Mouse (Mus musculus): ENCODE data around the gene Agps. TPM values are rescaled to one million over a fixed set of nuclear protein-coding genes. Genes with fewer than 3 reads are reported as not detected.

Agps gene
- polyA plus RNA-seq, 1 experiment from 2014 or later: 32.8 TPM

DNA sequence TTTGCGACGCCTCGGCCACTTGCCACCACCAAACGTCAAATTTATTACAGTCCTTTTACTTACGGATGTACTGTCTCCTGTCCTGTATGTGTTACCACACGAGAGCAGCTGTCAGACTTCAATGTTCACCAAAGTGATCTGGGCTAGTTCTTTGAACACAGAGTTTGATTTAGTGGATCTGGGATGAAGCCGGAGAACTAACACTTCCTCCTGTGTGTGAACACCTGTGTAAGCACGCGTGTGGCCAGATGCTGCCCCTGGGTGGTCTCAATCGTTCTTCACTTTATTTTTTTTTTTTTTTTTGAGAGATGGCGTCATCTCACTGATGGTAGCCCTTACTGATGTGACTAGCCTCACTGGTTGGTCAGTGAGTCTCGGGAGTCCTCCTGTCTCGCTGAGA lies 17.1 kb upstream of the Agps start:
- H3K27me3 ChIP-seq: no peaks in the 10 kb centered on the region
- no peak overlapping the region for H3K4me2 ChIP-seq
- H3K27ac ChIP-seq: no peak overlapping the region
- H3K4me1 ChIP-seq (replicated peaks): no peaks in the 10 kb centered on the region
- H3K9me3 ChIP-seq: no peaks in the 10 kb centered on the region
- no peaks in the 10 kb centered on the region for H3K36me3 ChIP-seq
- WGBS: 85% methylated on average over 13 of the region's 13 CpGs
- H3K4me3 ChIP-seq: no peak overlapping the region
- no peak overlapping the region for H3K9ac ChIP-seq
- no peak for ATAC-seq (ENCODE audit: low FRiP score)

DNA sequence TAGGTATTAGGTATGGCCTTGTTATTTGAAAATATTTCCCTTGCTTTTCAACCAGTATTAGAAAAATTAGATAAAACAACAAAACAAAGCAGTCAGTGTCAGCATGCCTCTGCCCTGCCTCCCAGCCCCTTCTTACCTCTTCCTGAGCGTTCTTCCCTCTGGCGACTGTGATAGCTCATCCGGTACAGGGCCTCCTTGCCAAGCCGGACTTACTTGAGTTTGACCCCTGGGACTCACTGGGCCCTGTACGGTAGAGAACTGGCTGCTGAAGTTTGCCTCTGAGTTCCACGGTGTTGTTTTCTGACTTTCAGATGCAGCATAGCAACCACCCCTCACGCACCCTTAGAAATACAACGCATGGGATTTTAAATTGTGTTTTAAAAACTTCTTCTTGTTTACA lies 16.5 kb upstream of the Agps start:
- no peaks in the 10 kb centered on the region for H3K27me3 ChIP-seq
- WGBS: 78% methylated on average over 8 of the region's 8 CpGs
- no peak overlapping the region for H3K9ac ChIP-seq
- H3K4me3 ChIP-seq: no peak overlapping the region
- no peak for ATAC-seq (ENCODE audit: low FRiP score)
- H3K4me2 ChIP-seq: no peak overlapping the region
- no peaks in the 10 kb centered on the region for H3K36me3 ChIP-seq
- no peaks in the 10 kb centered on the region for H3K9me3 ChIP-seq
- H3K4me1 ChIP-seq (replicated peaks): no peaks in the 10 kb centered on the region
- no peak overlapping the region for H3K27ac ChIP-seq

DNA sequence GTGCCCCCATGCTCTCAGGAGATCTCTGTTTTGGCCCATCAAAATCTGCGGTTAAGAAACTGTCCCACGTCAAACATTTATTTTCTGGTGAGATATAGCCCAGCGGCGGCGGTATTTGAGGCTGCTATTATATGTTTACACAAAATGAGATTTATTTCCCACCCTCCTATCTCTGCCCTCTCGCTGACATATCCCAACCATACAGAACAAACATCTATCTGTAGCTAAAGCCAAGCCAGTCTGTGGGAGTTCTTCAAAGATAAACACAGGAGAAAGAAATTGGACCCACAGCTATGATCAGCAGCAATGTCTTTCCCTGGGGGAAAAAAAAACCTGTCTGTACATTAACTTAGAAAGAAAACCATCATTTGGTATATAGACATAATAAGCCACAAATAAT lies 15.3 kb upstream of the Agps start:
- 82% methylated on average over 6 of the region's 6 CpGs for WGBS
- H3K9ac ChIP-seq: no peak overlapping the region
- no peaks in the 10 kb centered on the region for H3K4me1 ChIP-seq (replicated peaks)
- H3K4me3 ChIP-seq: no peak overlapping the region
- no peak overlapping the region for H3K4me2 ChIP-seq
- no peaks in the 10 kb centered on the region for H3K27me3 ChIP-seq
- H3K9me3 ChIP-seq: no peaks in the 10 kb centered on the region
- ATAC-seq (ENCODE audit: low FRiP score): no peak
- no peaks in the 10 kb centered on the region for H3K36me3 ChIP-seq
- H3K27ac ChIP-seq: no peak overlapping the region

DNA sequence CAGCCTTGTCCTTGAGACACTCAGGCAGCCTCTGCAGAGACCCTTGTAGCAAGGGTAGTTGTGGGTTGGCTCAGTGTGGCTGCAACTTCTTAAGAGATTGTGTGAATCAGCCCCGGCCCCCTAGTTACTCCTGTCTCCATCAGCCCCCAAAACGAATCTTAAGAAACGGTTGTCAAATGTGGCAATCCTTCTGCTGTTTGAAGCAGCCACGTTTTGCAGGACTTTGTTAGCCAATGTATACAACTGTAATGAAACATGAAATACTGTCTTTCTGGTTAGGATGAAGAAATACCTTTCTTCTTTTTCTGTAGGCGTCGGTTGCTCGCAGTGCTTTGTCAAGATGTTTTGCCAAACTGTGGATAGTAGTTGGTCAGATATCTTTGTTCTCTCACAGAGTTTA lies 13.3 kb upstream of the Agps start:
- H3K4me2 ChIP-seq: no peak overlapping the region
- 87% methylated on average over 7 of the region's 7 CpGs for WGBS
- no peak for ATAC-seq (ENCODE audit: low FRiP score)

DNA sequence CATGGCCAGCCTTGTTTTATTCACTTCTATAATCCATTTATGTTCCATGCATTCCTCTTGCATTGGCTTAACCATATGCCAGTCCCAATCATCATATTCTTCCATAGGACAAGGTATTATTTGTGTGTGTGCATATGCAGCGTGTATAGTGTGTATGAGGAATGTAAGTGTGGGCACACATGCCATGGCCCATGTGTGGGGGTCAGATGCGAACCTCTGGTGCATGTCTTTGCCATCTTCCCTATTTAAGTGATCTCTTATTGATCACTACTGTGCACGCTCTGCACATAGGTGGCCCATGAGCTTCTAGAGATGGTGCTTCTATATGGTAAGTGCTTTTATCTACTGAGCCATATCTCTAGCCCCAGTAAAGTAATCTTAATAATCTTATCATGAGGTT lies 12.2 kb upstream of the Agps start:
- ATAC-seq (ENCODE audit: low FRiP score): no peak
- H3K4me2 ChIP-seq: no peak overlapping the region
- no peak overlapping the region for H3K9ac ChIP-seq
- H3K27ac ChIP-seq: no peak overlapping the region
- H3K27me3 ChIP-seq: no peaks in the 10 kb centered on the region
- H3K9me3 ChIP-seq: no peaks in the 10 kb centered on the region
- H3K4me1 ChIP-seq (replicated peaks): no peaks in the 10 kb centered on the region
- H3K36me3 ChIP-seq: no peaks in the 10 kb centered on the region
- WGBS: 94% methylated on average over 3 of the region's 3 CpGs
- no peak overlapping the region for H3K4me3 ChIP-seq

More for the DNA sequence above, 13.3 kb upstream of the Agps start:
- H3K36me3 ChIP-seq: no peaks in the 10 kb centered on the region
- no peaks in the 10 kb centered on the region for H3K9me3 ChIP-seq
- H3K27ac ChIP-seq: no peak overlapping the region
- H3K4me3 ChIP-seq: no peak overlapping the region
- H3K9ac ChIP-seq: no peak overlapping the region
- no peaks in the 10 kb centered on the region for H3K4me1 ChIP-seq (replicated peaks)
- no peaks in the 10 kb centered on the region for H3K27me3 ChIP-seq

DNA sequence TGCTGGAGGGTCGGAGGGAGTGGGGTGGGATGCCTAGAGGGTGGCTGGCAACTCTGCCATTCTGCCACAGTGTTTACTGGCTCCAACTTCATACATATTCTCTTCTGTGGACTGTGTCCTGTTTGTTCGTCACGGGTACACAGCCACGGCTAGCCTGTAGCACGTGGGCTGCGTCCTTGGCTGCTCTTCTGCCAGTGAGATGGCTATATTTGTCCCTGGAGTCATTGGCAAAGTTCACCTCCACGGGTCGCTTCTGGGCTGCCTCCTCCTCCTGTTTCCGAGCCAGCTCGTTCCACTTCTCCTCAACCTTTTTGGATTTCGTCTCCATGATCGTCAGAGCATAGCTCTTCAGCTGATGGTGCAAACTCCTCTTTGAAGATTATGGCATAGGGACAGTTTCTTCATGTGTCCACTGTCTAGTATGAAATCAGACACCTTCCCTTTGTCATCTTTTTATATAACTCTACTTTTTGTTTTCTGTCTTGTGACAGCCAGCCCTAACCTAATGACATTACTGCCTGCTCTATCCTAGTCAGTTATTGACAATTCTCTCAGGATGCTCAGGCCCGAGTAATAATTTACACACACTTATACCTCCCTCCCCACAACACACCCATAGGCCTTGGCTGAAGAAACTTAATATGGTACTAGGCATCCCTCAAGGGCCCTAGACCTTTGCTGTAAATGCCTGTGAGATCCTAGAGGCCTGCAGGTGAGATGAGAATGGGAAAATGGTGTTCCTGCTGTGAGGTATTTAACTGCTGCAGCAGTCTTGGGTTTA lies 9.8 kb upstream of the Agps start:
- H3K4me2 ChIP-seq: no peak overlapping the region
- H3K4me3 ChIP-seq: no peak overlapping the region
- no peak for ATAC-seq (ENCODE audit: low FRiP score)
- no peaks in the 10 kb centered on the region for H3K4me1 ChIP-seq (replicated peaks)
- H3K9ac ChIP-seq: no peak overlapping the region
- 92% methylated on average over 13 of the region's 13 CpGs for WGBS
- H3K27ac ChIP-seq: no peak overlapping the region
- no peaks in the 10 kb centered on the region for H3K9me3 ChIP-seq
- H3K36me3 ChIP-seq: no peaks in the 10 kb centered on the region
- no peaks in the 10 kb centered on the region for H3K27me3 ChIP-seq

DNA sequence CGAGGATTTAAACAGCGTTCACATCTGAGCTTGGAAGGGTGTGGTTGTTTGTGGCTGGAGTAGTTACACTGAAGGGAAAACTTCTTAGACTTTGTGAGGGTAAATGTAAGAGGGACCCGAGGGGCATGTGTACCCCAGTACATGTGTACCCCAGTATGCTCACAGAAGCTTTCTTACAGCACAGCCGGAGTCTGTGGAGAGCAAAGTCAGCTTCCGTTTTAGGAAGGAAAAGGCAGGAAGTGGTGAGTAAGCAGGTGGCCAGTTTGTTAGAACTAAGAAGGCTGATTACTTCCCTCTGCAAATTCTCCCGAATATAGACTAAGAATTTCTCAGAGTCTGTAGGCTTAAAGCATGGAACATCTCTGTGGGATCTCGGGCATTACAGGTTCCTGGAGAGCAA lies 8.2 kb upstream of the Agps start:
- H3K9me3 ChIP-seq: no peaks in the 10 kb centered on the region
- no peak for ATAC-seq (ENCODE audit: low FRiP score)
- no peaks in the 10 kb centered on the region for H3K4me1 ChIP-seq (replicated peaks)
- H3K27me3 ChIP-seq: no peaks in the 10 kb centered on the region
- H3K4me2 ChIP-seq: no peak overlapping the region
- 53% methylated on average over 7 of the region's 7 CpGs for WGBS
- H3K4me3 ChIP-seq: no peak overlapping the region
- H3K9ac ChIP-seq: no peak overlapping the region
- no peaks in the 10 kb centered on the region for H3K36me3 ChIP-seq
- no peak overlapping the region for H3K27ac ChIP-seq

DNA sequence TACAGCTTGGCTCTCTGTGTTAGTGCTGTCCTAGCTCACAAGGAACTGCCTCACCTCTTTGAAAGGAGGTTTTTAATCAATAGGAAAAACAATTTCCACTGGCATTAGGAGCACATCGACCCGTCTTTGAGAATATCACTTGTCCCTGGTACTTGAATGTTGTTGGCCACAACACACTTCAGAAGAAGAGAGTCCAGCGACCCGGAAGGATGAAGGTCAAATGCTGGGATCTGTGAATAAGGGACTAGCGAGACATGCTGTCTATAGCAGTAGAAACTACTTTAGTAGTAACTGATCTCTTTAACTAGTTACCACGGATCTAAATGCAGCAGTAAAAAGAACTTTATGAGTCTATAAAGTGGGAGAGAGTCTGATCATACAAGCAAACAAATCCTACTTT lies 7.8 kb upstream of the Agps start:
- no peaks in the 10 kb centered on the region for H3K27me3 ChIP-seq
- no peaks in the 10 kb centered on the region for H3K36me3 ChIP-seq
- H3K4me2 ChIP-seq: no peak overlapping the region
- H3K27ac ChIP-seq: no peak overlapping the region
- H3K4me1 ChIP-seq (replicated peaks): no peaks in the 10 kb centered on the region
- no peak overlapping the region for H3K4me3 ChIP-seq
- no peak overlapping the region for H3K9ac ChIP-seq
- no peak for ATAC-seq (ENCODE audit: low FRiP score)
- H3K9me3 ChIP-seq: no peaks in the 10 kb centered on the region
- 30% methylated on average over 6 of the region's 6 CpGs for WGBS

DNA sequence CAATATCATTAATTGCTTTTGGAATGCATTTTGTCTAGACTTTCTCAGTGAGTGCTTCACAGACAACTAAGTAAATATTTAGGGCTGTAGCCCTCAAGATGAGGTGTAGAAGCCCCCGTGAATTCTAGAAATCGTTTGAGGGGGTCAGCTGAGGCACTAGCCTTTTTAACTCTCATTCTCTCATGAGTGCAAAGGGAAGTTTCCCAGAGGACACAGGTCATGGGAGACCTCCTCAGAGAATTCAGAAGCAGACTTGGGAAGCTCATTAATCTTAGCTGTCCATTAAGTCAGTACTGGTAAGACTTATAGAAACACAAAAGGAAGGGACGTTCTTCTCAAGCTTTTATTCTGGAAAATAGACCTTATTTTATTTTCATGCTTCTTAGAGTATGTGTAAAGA lies 7.1 kb upstream of the Agps start:
- H3K27ac ChIP-seq: no peak overlapping the region
- no peak overlapping the region for H3K4me2 ChIP-seq
- H3K9me3 ChIP-seq: no peaks in the 10 kb centered on the region
- H3K4me3 ChIP-seq: no peak overlapping the region
- H3K4me1 ChIP-seq (replicated peaks): no peaks in the 10 kb centered on the region
- 15% methylated on average over 3 of the region's 3 CpGs for WGBS
- no peaks in the 10 kb centered on the region for H3K27me3 ChIP-seq
- H3K36me3 ChIP-seq: no peaks in the 10 kb centered on the region
- no peak overlapping the region for H3K9ac ChIP-seq
- ATAC-seq (ENCODE audit: low FRiP score): no peak

DNA sequence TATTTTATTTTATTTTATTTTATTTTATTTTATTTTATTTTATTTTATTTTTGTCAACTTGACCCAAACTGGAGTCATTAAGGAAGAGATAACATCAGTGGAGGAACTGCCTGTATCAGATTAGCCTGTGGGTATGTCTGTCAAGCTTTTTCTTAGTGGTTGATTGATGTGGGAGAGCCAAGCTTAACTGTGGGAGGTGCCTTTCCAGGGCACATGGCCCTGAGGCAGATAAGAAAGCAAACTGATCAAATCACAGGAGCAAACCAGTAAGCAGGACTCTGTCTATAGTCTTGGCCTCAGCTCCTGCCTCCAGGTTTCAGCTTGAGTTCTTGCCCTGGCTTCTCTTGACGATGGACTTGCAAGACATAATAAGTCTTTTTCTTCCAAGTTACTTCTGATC lies 6.4 kb upstream of the Agps start:
- H3K4me2 ChIP-seq: no peak overlapping the region
- H3K27me3 ChIP-seq: no peaks in the 10 kb centered on the region
- ATAC-seq (ENCODE audit: low FRiP score): no peak
- no peaks in the 10 kb centered on the region for H3K36me3 ChIP-seq
- no peak overlapping the region for H3K9ac ChIP-seq
- H3K4me3 ChIP-seq: no peak overlapping the region
- no peaks in the 10 kb centered on the region for H3K4me1 ChIP-seq (replicated peaks)
- no peaks in the 10 kb centered on the region for H3K9me3 ChIP-seq
- no peak overlapping the region for H3K27ac ChIP-seq
- WGBS: 42% methylated on average over 1 of the region's 1 CpGs

DNA sequence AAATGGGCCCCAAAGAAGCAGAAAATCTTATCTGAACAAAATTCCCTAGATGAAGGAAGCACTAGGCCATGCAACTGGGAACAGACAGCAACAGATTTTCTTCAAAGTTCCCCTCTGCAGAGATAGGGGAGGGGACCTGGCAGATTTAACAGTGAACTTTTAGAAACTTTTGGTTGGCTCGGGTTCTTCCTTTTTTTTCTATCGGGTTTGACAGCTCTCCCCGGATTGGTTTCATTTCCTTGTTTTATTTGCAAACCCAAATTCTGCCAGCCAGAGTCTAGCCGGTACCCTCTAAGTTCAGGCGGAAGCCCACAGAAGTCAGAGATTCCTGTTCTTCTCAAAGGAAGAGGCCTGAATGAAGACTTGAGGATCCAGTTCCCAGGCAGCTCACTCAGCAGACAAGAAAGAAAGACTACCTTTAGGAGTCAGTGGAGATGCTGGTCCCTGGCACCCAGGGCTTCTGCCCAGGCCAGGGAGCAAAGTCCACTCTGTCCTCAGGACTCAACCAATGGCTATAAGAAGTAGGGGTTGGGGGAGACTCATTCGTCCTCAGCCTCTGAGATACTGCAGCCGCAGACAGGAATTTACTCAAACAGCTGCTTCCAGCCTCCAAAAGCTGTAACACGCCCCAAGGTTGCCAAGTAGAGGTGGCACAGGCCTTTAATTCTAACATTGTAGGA lies 2.9 kb upstream of the Agps start:
- H3K4me3 ChIP-seq: no peak overlapping the region
- no peak overlapping the region for H3K27ac ChIP-seq
- no peaks in the 10 kb centered on the region for H3K9me3 ChIP-seq
- ATAC-seq (ENCODE audit: low FRiP score): no peak
- no peak overlapping the region for H3K4me2 ChIP-seq
- H3K9ac ChIP-seq: no peak overlapping the region
- no peaks in the 10 kb centered on the region for H3K36me3 ChIP-seq
- peaks cover 19% of the 10 kb centered on the region for H3K4me1 ChIP-seq (replicated peaks)
- no peaks in the 10 kb centered on the region for H3K27me3 ChIP-seq
- 83% methylated on average over 8 of the region's 8 CpGs for WGBS

DNA sequence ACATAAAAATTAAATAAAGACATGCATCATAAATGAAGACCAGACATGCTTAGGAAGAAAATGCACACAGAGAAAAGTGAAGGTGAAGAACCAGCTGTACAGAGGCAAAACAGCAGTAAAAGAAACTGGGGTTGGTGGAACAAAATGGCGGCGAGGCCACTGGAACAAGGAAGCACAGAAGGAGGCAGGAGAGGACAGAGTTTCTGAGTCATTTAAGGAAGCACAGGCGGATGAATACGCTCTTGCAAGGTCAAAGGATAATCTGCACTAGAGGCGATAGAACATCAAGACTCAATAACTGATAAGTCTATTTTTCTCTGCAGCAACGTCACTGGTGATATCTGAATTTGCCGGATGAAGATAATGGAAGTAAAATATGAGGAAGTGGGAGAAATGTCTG lies 1.7 kb upstream of the Agps start:
- Histone ChIP-seq H3K27me3 (no peaks in the 10 kb centered on the region), H3K36me3 (no peaks in the 10 kb centered on the region), H3K4me3 (no peak overlapping the region), H3K9ac (no peak overlapping the region), H3K9me3 (no peaks in the 10 kb centered on the region), H3K27ac (no peak overlapping the region), H3K4me1 (replicated peaks) (peaks cover 23% of the 10 kb centered on the region), H3K4me2 (no peak overlapping the region)
- 94% methylated on average over 7 of the region's 7 CpGs for WGBS
- ATAC-seq (ENCODE audit: low FRiP score): no peak

DNA sequence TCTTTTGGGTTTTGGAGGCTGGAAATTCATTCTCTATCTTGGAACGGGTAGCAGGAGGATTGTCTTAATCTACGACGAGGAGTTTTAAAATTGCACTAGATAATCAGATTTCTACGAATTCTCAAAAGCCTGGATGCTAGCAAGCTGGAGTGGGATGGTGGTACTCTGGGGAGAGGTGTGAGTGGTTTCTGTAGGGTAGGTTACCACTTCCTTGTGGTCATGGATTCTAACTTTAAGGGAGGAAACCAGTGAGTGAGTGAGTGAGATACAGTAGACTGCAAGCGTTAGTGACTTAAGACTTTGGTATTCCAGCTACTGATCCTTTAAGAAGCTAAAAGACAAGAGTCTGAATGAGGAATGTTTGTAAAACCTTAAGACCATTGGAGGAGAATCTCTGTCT lies 804 bp downstream of the Agps start:
- Histone ChIP-seq H3K36me3 (no peaks in the 10 kb centered on the region), H3K27ac (peak overlapping the region; percentile 86), H3K4me3 (peak overlapping the region; percentile 91), H3K27me3 (no peaks in the 10 kb centered on the region), H3K9me3 (no peaks in the 10 kb centered on the region), H3K4me1 (replicated peaks) (peaks cover 26% of the 10 kb centered on the region), H3K4me2 (peak overlapping the region; percentile 84), H3K9ac (peak overlapping the region; percentile 92)
- under 1% methylated on average over 5 of the region's 5 CpGs for WGBS
- no peak for ATAC-seq (ENCODE audit: low FRiP score)

Measured in hindbrain, embryonic 13.5 days (tissue).